Mouse (Mus musculus): ENCODE measurements around the gene Brsk1. TPM values are rescaled to one million over a fixed set of nuclear protein-coding genes. Genes with fewer than 3 reads are reported as not detected.
A peak's percentile ranks its signal among the peaks of the same experiment; 100 is the strongest.

Brsk1 gene
- polyA plus RNA-seq, 1 experiment from 2014 or later: 1.7 TPM

GRCm38 (mm10) chr7:4702334-4702733 lies 11.9 kb downstream of the Brsk1 start:
- Histone ChIP-seq H3K36me3 (ENCODE audit: control insufficient read depth, insufficient read depth, low read length) (peaks cover 23% of the 10 kb centered on the region), H3K4me1 (ENCODE audit: control insufficient read depth, insufficient read depth, low read length) (no peaks in the 10 kb centered on the region)
- whole genome bisulfite sequencing (ENCODE audit: insufficient replicate concordance): 61% methylated on average over 8 of the region's 8 CpGs

GRCm38 (mm10) chr7:4703195-4703594 lies 12.8 kb downstream of the Brsk1 start:
- H3K36me3 ChIP-seq (ENCODE audit: control insufficient read depth, insufficient read depth, low read length): peaks cover 23% of the 10 kb centered on the region
- ATAC-seq (replicated peaks; ENCODE audit: insufficient number of reproducible peaks, low FRiP score, low TSS enrichment): no peak
- no peak overlapping the region for H3K4me2 ChIP-seq
- WGBS (ENCODE audit: insufficient replicate concordance): 92% methylated on average over 7 of the region's 7 CpGs
- H3K4me3 ChIP-seq (ENCODE audit: low read depth, low read length): no peak overlapping the region
- H3K9me3 ChIP-seq (replicated peaks; ENCODE audit: control insufficient read depth, low read length): no peaks in the 10 kb centered on the region
- no peak overlapping the region for H3K27ac ChIP-seq (ENCODE audit: low read depth, low read length)
- H3K9ac ChIP-seq (ENCODE audit: low read depth, low read length): no peak overlapping the region
- no peaks in the 10 kb centered on the region for H3K27me3 ChIP-seq (ENCODE audit: control insufficient read depth, insufficient read depth, low read length)
- no peaks in the 10 kb centered on the region for H3K4me1 ChIP-seq (ENCODE audit: control insufficient read depth, insufficient read depth, low read length)

More at GRCm38 (mm10) chr7:4702334-4702733, 11.9 kb downstream of the Brsk1 start:
- Histone ChIP-seq H3K4me2 (no peak overlapping the region), H3K27me3 (ENCODE audit: control insufficient read depth, insufficient read depth, low read length) (no peaks in the 10 kb centered on the region), H3K9me3 (replicated peaks; ENCODE audit: control insufficient read depth, low read length) (no peaks in the 10 kb centered on the region), H3K4me3 (ENCODE audit: low read depth, low read length) (no peak overlapping the region), H3K27ac (ENCODE audit: low read depth, low read length) (no peak overlapping the region), H3K9ac (ENCODE audit: low read depth, low read length) (no peak overlapping the region)
- no peak for ATAC-seq (replicated peaks; ENCODE audit: insufficient number of reproducible peaks, low FRiP score, low TSS enrichment)

- ATAC-seq (replicated peaks; ENCODE audit: insufficient number of reproducible peaks, low FRiP score, low TSS enrichment): no peak
- 45% methylated on average over 18 of the region's 18 CpGs for WGBS (ENCODE audit: insufficient replicate concordance)
- Histone ChIP-seq H3K36me3 (ENCODE audit: control insufficient read depth, insufficient read depth, low read length) (peaks cover 24% of the 10 kb centered on the region), H3K4me3 (ENCODE audit: low read depth, low read length) (no peak overlapping the region), H3K9ac (ENCODE audit: low read depth, low read length) (no peak overlapping the region), H3K4me2 (peak overlapping the region; percentile 41), H3K4me1 (ENCODE audit: control insufficient read depth, insufficient read depth, low read length) (no peaks in the 10 kb centered on the region), H3K9me3 (replicated peaks; ENCODE audit: control insufficient read depth, low read length) (no peaks in the 10 kb centered on the region), H3K27ac (ENCODE audit: low read depth, low read length) (no peak overlapping the region), H3K27me3 (ENCODE audit: control insufficient read depth, insufficient read depth, low read length) (no peaks in the 10 kb centered on the region)
Measured at GRCm38 (mm10) chr7:4705098-4705497, 14.7 kb downstream of the Brsk1 start.

GRCm38 (mm10) chr7:4712594-4712993 lies 22.2 kb downstream of the Brsk1 start:
- peaks cover 21% of the 10 kb centered on the region for H3K36me3 ChIP-seq (ENCODE audit: control insufficient read depth, insufficient read depth, low read length)
- no peak for ATAC-seq (replicated peaks; ENCODE audit: insufficient number of reproducible peaks, low FRiP score, low TSS enrichment)
- 74% methylated on average over 3 of the region's 3 CpGs for WGBS (ENCODE audit: insufficient replicate concordance)

GRCm38 (mm10) chr7:4716955-4717354 lies 26.6 kb downstream of the Brsk1 start:
- H3K4me2 ChIP-seq: no peak overlapping the region
- no peak for ATAC-seq (replicated peaks; ENCODE audit: insufficient number of reproducible peaks, low FRiP score, low TSS enrichment)
- 62% methylated on average over 6 of the region's 6 CpGs for WGBS (ENCODE audit: insufficient replicate concordance)
- no peak overlapping the region for H3K9ac ChIP-seq (ENCODE audit: low read depth, low read length)
- H3K4me1 ChIP-seq (ENCODE audit: control insufficient read depth, insufficient read depth, low read length): no peaks in the 10 kb centered on the region
- H3K9me3 ChIP-seq (replicated peaks; ENCODE audit: control insufficient read depth, low read length): no peaks in the 10 kb centered on the region
- no peak overlapping the region for H3K27ac ChIP-seq (ENCODE audit: low read depth, low read length)
- H3K4me3 ChIP-seq (ENCODE audit: low read depth, low read length): no peak overlapping the region
- H3K27me3 ChIP-seq (ENCODE audit: control insufficient read depth, insufficient read depth, low read length): no peaks in the 10 kb centered on the region
- 0 out of 2 replicates have a peak, but pooled peaks cover 4% of the 10 kb centered on the region for H3K36me3 ChIP-seq (ENCODE audit: control insufficient read depth, insufficient read depth, low read length)

More at GRCm38 (mm10) chr7:4712594-4712993, 22.2 kb downstream of the Brsk1 start:
- Histone ChIP-seq H3K4me1 (ENCODE audit: control insufficient read depth, insufficient read depth, low read length) (no peaks in the 10 kb centered on the region), H3K9me3 (replicated peaks; ENCODE audit: control insufficient read depth, low read length) (no peaks in the 10 kb centered on the region), H3K4me2 (no peak overlapping the region), H3K27me3 (ENCODE audit: control insufficient read depth, insufficient read depth, low read length) (no peaks in the 10 kb centered on the region), H3K27ac (ENCODE audit: low read depth, low read length) (no peak overlapping the region), H3K9ac (ENCODE audit: low read depth, low read length) (no peak overlapping the region), H3K4me3 (ENCODE audit: low read depth, low read length) (no peak overlapping the region)

GRCm38 (mm10) chr7:4719276-4719675 lies 28.9 kb downstream of the Brsk1 start:
- no peak overlapping the region for H3K27ac ChIP-seq (ENCODE audit: low read depth, low read length)
- 0 out of 2 replicates have a peak, but pooled peaks cover 4% of the 10 kb centered on the region for H3K36me3 ChIP-seq (ENCODE audit: control insufficient read depth, insufficient read depth, low read length)
- no peaks in the 10 kb centered on the region for H3K4me1 ChIP-seq (ENCODE audit: control insufficient read depth, insufficient read depth, low read length)
- no peaks in the 10 kb centered on the region for H3K9me3 ChIP-seq (replicated peaks; ENCODE audit: control insufficient read depth, low read length)
- no peak for ATAC-seq (replicated peaks; ENCODE audit: insufficient number of reproducible peaks, low FRiP score, low TSS enrichment)
- no peak overlapping the region for H3K9ac ChIP-seq (ENCODE audit: low read depth, low read length)
- H3K4me2 ChIP-seq: no peak overlapping the region
- 88% methylated on average over 3 of the region's 3 CpGs for WGBS (ENCODE audit: insufficient replicate concordance)
- H3K27me3 ChIP-seq (ENCODE audit: control insufficient read depth, insufficient read depth, low read length): no peaks in the 10 kb centered on the region
- no peak overlapping the region for H3K4me3 ChIP-seq (ENCODE audit: low read depth, low read length)

GRCm38 (mm10) chr7:4723508-4723907 lies 33.1 kb downstream of the Brsk1 start:
- Histone ChIP-seq H3K27ac (ENCODE audit: low read depth, low read length) (no peak overlapping the region), H3K27me3 (ENCODE audit: control insufficient read depth, insufficient read depth, low read length) (no peaks in the 10 kb centered on the region), H3K4me2 (peak overlapping the region; percentile 59), H3K36me3 (ENCODE audit: control insufficient read depth, insufficient read depth, low read length) (no peaks in the 10 kb centered on the region), H3K9me3 (replicated peaks; ENCODE audit: control insufficient read depth, low read length) (no peaks in the 10 kb centered on the region), H3K4me1 (ENCODE audit: control insufficient read depth, insufficient read depth, low read length) (no peaks in the 10 kb centered on the region), H3K9ac (ENCODE audit: low read depth, low read length) (peak overlapping the region; percentile 46; the same call in 1 of the 2 replicates), H3K4me3 (ENCODE audit: low read depth, low read length) (peak overlapping the region; percentile 22; the same call in 1 of the 2 replicates)
- WGBS (ENCODE audit: insufficient replicate concordance): 34% methylated on average over 12 of the region's 12 CpGs
- no peak for ATAC-seq (replicated peaks; ENCODE audit: insufficient number of reproducible peaks, low FRiP score, low TSS enrichment)

GRCm38 (mm10) chr7:4724359-4724758 lies 34.0 kb downstream of the Brsk1 start:
- no peak overlapping the region for H3K4me3 ChIP-seq (ENCODE audit: low read depth, low read length)
- 49% methylated on average over 3 of the region's 3 CpGs for WGBS (ENCODE audit: insufficient replicate concordance)
- ATAC-seq (replicated peaks; ENCODE audit: insufficient number of reproducible peaks, low FRiP score, low TSS enrichment): no peak

GRCm38 (mm10) chr7:4725169-4725568 lies 34.8 kb downstream of the Brsk1 start, which contains the start of gene Tmem150b:
Tmem150b (minus strand) TSS chr7:4725249.
- no peak for ATAC-seq (replicated peaks; ENCODE audit: insufficient number of reproducible peaks, low FRiP score, low TSS enrichment)
- 66% methylated on average over 7 of the region's 7 CpGs for WGBS (ENCODE audit: insufficient replicate concordance)
- Histone ChIP-seq H3K27me3 (ENCODE audit: control insufficient read depth, insufficient read depth, low read length) (no peaks in the 10 kb centered on the region), H3K9me3 (replicated peaks; ENCODE audit: control insufficient read depth, low read length) (no peaks in the 10 kb centered on the region), H3K4me2 (no peak within 1 kb of the TSS), H3K4me1 (ENCODE audit: control insufficient read depth, insufficient read depth, low read length) (no peaks in the 10 kb centered on the region), H3K4me3 (ENCODE audit: low read depth, low read length) (no peak within 1 kb of the TSS), H3K9ac (ENCODE audit: low read depth, low read length) (no peak within 1 kb of the TSS), H3K27ac (ENCODE audit: low read depth, low read length) (no peak within 1 kb of the TSS), H3K36me3 (ENCODE audit: control insufficient read depth, insufficient read depth, low read length) (no peaks in the 10 kb centered on the region)

More at GRCm38 (mm10) chr7:4724359-4724758, 34.0 kb downstream of the Brsk1 start:
- Histone ChIP-seq H3K36me3 (ENCODE audit: control insufficient read depth, insufficient read depth, low read length) (no peaks in the 10 kb centered on the region), H3K9me3 (replicated peaks; ENCODE audit: control insufficient read depth, low read length) (no peaks in the 10 kb centered on the region), H3K4me1 (ENCODE audit: control insufficient read depth, insufficient read depth, low read length) (no peaks in the 10 kb centered on the region), H3K27ac (ENCODE audit: low read depth, low read length) (no peak overlapping the region), H3K9ac (ENCODE audit: low read depth, low read length) (no peak overlapping the region), H3K27me3 (ENCODE audit: control insufficient read depth, insufficient read depth, low read length) (no peaks in the 10 kb centered on the region), H3K4me2 (no peak overlapping the region)

Measured in heart, embryonic 11.5 days (tissue).